Mouse (Mus musculus) lung, postnatal 10 days (tissue): ENCODE results near the gene Cntrob.

Experiments
- DNase-seq: peaks from one replicate; pipeline ENCODE4 v3.0.0; 2021

The Cntrob gene

DNA sequence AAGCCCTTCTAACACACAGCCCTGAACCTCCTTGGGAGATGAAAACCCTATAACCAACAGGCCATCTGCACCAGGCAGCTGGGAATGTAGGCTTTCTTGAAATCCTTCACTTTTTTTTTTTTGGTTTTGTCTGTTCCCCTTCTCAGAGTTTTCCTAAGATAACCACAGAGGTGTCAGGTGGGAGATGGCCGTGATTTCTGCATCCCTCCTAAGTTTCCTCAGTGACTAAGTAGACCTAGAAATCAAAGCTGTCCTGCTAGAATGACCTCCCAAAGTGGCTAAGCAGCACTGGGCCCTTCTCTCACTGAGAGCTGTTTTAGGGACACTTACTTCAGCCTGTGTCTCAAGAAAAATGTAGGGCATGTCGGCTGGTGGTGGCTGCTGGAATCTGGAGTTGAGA lies 25.8 kb downstream of the Cntrob start:
- DNase-seq: no peak

DNA sequence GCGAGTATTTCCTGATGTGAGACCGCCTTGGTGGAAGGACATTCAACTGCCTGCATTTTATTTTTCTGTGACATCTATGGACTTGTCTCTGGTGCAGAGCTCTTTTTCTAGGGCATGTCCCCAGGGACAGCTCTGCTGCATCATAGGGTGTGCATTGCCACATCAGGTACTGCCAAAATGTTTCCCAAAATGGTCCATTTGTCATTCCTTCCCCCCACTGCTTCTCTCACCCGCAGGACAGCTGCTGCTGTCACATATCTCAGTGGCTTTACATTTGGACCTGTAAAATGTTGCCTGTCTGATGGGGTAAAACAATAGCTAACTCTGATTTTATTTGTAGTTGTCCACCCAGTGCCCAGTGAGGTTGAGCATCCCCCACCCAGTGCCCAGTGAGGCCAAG lies 28.3 kb downstream of the Cntrob start:
- no peak for DNase-seq

DNA sequence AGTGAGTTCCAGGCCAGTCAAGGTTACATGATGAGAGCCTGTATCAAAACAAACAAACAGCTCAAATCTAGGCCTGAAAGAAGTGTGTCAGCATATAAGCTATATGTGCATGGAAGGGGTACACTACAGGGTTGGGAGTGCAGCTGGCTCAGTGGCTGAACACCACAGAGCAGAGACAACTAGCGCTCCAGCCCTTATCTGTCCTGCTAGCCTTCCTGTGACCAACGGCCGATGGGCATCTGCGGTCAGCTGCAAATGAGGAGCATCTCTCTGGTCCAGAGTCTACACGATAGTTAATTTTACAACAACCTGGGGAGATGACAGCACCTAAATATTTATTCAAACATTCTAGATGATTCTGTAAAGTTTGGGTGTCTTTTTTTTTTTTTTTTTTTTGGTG lies 32.5 kb downstream of the Cntrob start:
- no peak for DNase-seq

DNA sequence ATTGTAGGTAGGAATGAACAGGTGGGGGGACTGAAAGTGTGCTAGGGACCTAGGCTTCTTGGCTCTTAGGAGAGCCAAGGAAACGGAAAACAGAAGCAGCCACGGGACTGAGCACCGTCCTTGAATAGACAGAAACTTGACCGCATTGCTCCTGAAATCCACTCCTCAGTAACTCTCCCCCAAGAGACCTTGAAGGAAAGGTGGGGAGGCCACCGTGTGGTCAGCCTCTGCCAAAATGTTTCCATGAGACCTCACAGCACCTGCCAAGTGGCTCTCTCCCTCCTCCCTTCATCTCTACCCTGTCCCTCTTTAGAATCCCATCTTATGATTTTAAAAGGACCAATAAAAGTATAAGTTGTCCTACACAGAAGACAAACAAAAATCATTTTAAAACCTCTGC lies 46.3 kb downstream of the Cntrob start:
- no peak for DNase-seq

DNA sequence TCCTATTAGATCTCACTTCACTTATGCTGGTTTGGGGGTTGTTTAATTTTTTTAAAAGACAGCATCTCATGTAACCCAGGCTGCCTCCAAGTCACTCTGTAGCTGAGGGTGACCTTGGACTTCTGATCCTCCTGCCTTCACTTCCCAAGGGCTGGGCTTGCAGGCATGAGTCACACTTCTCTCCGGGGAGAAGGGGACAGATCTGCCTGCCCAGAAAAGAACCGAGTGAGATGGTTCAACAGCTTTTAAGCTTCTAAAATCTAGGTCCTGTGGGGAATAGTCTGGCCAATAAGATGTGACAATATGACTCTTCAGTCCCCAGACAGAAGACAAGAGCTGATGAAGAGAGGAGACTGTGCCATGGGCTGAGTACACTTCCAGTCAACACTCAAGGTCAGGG lies 47.5 kb downstream of the Cntrob start:
- DNase-seq: no peak

DNA sequence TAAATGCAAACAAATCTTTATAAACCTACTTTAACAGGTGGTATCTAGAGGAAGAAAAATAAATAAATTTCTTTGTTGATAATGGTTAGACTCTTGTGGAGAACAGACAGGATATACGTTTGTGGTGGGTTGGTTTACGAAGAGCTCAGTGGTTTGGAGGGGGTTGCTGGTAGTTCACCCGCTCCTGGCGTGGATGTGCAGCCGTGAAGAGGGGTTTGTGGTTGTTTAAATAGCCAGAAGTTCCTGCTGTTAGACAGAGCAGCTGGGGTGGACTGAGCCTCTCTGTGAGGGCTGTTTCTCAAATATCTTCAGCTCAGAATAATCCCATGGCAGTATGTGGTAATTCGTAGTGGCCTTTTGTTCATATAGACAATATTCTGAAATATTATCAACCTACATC lies 47.9 kb downstream of the Cntrob start:
- DNase-seq: no peak

DNA sequence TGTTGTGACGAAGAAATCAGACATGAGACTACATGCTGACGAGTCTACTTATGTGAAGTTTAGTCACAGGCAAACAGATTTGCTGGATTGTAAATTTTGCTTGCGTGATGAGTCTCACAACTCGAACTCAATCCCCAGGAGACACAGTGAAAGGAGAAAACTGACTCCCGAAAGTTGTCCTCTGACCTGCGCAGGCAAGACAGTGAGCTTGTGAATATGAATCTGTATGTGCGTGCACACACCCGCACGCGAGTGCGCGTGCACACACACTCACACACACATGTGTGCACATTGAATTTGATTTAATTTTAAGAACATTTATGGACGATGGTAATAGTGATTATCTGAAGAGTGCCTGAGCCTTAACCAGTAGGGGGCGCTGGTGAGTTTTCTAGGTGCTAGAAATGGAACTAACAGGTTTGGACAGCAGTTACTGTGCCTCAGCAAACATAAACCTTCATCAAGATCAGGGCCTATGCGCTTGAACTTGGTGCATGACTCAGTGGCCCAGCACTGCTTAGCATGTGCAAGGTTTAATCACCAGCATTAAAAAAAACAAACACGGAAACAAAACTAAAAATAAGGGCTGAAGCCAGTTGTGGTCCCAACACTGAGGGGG lies 51.3 kb downstream of the Cntrob start:
- DNase-seq: peak; percentile 86

DNA sequence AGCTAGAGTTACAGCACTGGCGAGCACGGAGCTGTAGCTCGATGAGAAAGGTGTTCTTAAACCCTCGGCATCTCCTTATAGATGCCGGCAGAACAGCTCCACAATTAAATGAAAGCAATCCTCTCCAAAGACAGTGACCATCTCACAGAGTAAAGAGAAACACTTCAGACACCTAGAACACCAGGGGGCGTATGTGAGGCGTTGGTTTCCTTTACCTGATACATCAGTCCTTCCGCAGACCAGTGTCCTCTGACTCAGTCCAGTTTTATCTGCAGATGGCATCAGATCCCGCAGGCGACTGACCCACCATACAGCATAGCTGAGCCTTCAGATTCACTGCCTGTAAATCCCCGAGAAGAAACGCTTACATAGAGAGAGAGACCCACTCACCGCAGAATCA lies 54.0 kb downstream of the Cntrob start:
- DNase-seq: peak; percentile 81

DNA sequence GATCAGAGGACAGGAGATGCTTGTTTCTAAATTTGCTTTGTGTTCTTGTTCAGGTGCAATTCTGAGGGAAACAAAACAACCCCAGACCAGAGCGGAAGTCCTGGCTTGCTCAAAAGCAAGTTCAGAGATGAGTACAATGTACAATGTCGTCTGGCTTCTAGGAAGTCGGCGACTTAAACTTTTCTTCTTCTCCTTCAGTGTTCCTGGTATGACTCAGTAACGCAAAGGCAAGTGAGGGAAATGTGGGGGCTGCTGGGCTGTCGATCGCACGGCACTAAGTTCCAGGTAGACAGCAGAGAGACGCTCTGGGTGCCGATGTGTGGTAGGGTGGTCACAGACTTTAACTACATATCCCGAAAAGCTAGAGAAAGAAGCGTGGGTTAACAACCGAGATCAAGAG lies 55.5 kb downstream of the Cntrob start:
- DNase-seq: no peak

DNA sequence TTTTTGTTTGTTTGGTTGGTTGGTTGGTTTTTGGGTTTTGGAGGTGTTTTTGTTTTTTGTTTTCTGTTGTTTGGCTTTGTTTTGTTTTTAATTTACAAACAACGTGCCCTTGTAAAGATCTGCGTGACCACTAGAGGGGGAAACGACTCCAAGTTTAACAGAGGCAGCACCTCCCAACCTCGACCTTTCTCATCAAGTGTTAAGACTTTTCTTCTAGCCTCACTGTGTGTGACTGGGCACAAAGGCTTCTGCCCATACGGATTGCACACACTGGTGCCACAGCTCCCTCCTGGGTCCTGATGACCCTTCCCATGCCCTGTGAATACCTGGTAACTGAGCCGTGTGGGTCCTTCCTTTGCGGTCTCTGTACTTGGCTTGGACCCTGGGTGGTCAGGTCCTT lies 56.2 kb downstream of the Cntrob start:
- DNase-seq: peak; percentile 36

DNA sequence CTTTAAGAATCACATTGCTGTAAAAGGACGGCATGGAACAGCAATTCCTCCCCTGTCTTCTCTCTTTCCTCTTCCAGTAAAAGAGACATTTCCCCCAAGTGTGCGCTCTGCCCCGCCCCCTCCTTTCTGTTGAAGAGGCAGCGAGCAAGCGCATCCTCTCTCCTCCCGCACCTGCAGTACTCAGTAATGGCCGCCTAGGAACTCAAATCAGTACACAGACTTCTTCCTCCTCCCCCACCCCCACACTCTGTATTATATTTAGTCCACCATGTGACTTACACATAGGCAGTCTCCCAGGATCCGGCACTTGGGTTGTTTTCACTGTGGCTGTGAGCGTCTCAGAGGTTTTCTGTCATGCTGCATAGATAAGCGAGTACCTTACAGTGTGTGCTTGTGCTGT lies 57.3 kb downstream of the Cntrob start:
- peak; percentile 50 for DNase-seq

DNA sequence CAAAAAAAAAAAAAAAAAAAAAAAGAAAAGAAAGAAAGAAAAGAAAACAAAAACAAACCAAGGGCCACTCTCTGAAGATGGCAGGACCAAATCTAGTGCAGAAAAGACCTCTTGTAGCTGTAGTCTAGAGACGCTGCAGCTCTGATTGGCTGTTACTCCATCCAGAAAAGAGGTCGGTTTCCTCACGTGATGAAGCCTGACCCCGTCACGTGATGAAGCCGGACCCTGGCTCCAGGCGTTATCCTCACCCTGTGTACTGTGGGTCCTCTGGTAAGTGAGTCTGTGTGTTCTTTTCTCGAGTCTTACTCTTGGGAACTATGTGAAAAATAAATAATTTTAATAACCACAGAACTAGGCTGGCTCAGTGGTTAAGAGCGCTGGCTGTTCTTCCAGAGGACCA lies 58.2 kb downstream of the Cntrob start:
- no peak for DNase-seq

DNA sequence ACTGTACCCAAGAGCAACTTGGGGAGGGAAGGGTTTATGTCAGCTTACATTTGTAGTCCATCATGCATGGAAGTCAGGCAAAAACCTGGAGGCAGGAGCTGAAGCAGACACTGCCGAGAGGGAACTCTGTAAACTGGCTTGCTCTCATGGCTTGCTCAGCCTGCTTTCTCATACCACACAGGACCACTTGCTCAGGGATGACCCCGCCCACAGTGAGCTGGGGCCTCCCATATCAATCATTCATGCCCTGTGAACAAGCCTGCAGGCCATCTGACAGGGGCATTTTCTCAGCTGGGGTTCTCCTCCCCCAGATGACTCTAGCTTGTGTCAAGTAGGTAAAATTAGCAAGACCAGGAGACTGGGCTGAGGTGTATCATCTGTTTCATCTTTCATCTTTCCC lies 59.3 kb downstream of the Cntrob start:
- DNase-seq: no peak

DNA sequence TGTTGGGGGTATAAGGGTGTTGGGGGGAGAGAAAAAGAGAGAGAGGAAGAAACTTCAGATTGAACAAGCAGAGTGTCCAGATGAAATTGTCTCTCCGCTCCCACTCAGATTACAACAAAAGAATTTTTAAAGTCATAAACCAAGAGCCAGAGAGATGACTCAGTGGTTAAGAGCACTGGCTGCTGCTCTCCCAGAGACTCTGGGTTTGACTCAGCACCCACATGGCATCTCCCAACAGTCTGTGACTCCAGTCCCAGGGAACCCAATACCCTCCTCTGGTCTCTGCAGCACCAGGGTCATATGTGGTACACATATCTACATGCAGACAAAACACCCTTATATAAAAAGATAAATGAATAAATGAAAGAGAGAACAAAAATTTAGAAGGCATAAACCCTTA lies 63.5 kb downstream of the Cntrob start:
- no peak for DNase-seq

DNA sequence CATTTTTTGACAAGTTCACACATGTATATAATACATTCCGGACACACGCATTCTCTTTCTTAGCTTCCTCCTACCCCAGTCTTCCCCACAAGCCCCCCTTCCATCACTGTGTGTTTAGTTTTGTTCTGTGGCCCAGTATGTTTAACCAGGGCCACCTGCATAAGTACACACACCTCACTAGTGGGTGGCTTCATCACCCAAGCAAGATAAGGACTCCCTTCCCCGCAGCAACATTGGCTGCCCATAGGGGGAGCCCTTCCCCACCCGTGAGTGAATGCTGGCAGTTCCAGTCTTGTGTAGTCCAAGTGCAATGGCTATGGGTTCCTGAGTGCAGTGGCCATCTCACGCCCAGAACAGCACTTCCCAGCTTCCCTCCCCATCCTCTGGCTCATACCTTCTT lies 65.3 kb downstream of the Cntrob start:
- DNase-seq: peak; percentile 58

DNA sequence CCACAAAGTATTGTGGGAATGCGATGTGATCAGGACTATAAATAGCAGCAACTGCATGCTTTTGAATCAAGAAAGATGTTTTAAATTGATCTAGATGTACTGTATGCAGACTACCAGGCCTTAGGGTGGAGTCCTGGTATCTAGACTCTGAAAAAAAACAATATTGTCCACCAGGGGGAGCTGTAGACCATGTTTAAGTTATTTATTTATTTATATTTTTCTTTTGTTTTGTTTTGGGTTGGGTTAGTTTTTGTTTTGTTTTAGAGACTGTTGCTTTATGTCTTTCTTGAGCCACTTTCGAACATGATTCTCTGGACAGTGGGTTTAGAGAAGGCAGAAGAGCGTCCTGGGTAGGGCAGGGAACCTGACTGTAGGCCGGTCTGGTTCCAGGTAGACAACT lies 65.8 kb downstream of the Cntrob start:
- peak; percentile 65 for DNase-seq

DNA sequence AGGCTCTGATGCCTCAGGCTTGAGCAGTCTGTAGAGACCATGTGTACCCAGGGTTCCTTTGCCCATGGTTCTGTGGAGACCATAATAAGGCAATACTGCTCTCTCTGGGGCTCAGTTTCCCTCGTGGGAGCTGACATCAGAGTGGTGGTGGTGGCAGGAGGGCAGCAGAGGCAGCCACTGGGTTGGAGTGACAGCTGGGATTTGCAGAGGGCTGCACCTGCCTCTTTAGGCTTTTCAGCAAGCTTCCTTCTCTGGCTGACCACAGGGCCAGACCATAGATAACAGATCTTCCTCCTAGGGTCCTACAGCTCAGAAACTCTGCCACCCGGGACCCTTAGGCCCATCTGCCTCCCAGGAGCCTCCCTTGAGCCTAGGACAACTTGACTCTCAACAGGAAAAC lies 66.5 kb downstream of the Cntrob start:
- no peak for DNase-seq

DNA sequence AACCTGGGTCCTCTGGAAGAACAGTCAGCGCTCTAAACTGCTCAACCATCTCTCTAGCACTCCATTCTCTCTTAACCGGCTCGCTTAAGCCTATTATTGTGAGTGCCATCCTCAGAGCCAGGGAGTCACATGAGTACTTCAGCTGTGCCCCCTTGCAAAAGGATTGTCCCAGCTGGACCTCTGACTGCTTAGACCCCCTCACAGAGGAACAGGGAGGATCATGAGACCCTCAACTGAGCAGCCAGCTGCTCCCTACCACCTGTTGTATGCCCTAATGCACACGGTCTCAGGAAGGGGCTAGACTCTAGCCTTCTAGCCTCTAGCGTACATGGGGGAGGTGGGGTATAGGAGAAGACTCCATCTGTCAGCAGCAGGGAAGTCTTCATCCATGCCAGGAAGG lies 68.8 kb downstream of the Cntrob start:
- DNase-seq: no peak

DNA sequence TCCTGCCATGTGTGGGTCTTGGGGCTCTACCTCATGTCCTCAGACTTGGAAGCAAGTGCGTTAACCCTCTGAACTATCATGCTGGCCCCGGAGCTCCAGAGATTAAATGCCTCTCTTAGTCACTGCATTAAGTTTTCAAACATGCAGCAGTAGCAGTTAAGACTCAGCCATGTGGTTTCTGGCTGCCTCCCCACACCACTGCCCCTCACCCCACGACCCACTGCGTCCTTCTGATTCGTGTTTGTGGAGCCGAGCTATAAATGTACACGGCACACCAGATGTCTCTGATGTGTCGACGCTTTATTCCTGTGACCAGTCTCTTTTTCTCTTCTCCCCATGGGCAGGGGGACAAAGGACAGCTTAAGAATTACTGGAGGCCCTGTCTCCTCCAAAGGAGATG lies 70.4 kb downstream of the Cntrob start:
- no peak for DNase-seq

DNA sequence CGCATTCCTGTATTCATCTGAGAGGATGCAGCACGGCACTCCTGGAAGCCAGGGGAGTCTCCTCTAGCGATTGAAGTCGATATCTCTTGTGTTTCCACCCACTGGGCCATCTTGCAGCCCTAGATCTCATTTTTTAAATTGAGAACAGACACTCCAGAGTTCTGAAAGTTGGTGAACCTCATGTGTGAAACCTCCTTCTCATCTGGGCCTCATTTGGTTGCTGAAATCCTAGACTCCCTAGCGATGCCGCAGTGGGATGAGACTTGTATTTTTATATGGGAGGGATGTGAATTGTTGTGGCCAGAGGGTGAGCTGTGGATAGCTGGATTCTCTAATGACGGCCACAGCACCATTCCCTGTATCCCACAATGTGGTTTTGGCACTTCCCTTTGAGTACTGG lies 71.6 kb downstream of the Cntrob start:
- DNase-seq: no peak

DNA sequence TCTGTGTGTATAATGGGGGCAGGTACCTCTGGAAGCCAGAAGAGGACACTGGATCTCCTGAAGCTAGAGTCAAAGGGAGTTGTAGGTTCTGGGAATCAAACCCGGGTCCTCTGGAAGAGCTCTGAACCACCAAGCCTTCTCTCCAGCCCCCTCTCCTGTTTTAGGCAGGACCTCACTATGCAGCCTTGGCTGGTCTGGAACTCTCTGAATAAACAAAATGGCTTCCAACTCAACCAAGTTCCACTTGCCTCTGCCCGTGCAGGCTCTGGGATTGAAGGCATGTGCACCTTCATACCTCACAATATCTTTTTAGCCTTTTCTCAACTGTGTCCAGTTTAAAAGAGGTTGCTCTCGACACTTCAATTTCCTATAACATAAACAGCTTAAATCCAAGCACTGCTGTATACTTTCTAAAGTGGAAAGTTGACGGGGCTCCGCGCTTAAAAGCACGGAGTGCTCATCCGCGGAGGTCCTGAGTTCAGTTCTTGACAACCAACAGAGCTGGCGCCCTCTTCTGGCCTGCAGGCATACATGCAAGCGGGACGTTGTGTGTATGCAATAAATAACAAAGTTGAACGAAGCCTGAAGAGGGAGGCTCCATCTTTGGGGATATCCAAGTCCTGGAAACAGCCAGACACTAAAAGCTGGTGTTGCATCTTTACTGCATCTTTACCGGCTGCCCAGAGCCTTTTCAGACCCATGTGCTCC lies 72.3 kb downstream of the Cntrob start:
- no peak for DNase-seq

DNA sequence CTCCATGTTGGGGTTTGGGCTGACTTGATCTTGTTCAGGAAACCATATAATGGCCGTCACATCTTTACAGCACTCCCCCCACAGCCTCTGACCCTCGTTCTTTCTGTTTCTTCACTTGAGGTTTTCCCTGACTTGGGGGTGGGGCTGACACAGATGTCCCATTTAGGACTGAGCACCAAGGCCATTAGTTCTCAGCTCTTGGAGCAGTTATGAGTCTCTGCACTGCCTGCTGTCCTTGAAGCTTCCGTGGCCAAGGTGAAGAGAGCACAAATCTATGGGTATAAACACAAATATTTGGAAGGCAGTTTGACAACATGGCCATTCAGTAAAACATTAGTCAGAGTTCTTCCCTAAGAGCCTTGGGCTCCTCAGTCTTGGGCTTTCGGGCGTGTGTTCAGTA lies 73.5 kb downstream of the Cntrob start:
- no peak for DNase-seq
